Mouse (Mus musculus) liver, embryonic 15.5 days (tissue): Measurements from ENCODE around the gene Olfr1393. TPM values are rescaled to one million over a fixed set of nuclear protein-coding genes. Genes with fewer than 3 reads are reported as not detected.
"Not testable (repeated sequence)": the region's sequence is repeated elsewhere in the genome, so short reads cannot be mapped to it uniquely, and the experiment has no call there.

ENCODE experiments used
- ATAC-seq: fragments of 200-750 bp; cut with Nextera tagmentation; 2 replicates; pipeline ENCODE4 v1.8.0; 2017; ENCODE audit warnings: moderate number of reproducible peaks, mild to moderate bottlenecking, moderate library complexity; ENCODE audit not compliant: insufficient read depth
- H3K27ac ChIP-seq: fragments of 300-500 bp; sonication (generic); replicated peaks from 2 replicates; pipeline ENCODE4 v1.5.1; 2015; ENCODE audit warnings: mild to moderate bottlenecking, inconsistent platforms
- H3K27me3 ChIP-seq: fragments of 300-500 bp; sonication (generic); 2 replicates; pipeline ENCODE4 v1.6.1; 2015; ENCODE audit warnings: mild to moderate bottlenecking, inconsistent platforms
- H3K36me3 ChIP-seq: fragments of 300-500 bp; sonication (generic); replicated peaks from 2 replicates; pipeline ENCODE4 v1.6.1; 2015; ENCODE audit warnings: moderate library complexity, mild to moderate bottlenecking, inconsistent platforms
- H3K4me1 ChIP-seq: fragments of 300-500 bp; sonication (generic); replicated peaks from 2 replicates; pipeline ENCODE4 v1.6.1; 2015; ENCODE audit warnings: inconsistent platforms
- H3K4me2 ChIP-seq: fragments of 300-500 bp; sonication (generic); 2 replicates; pipeline ENCODE4 v1.6.1; 2015; ENCODE audit warnings: moderate library complexity, mild to moderate bottlenecking, inconsistent platforms
- H3K4me3 ChIP-seq: fragments of 300-500 bp; sonication (generic); replicated peaks from 2 replicates; pipeline ENCODE4 v1.5.1; 2015; ENCODE audit warnings: mild to moderate bottlenecking, inconsistent platforms
- H3K9ac ChIP-seq: fragments of 300-500 bp; sonication (generic); 2 replicates; pipeline ENCODE4 v1.6.1; 2015; ENCODE audit warnings: moderate library complexity, mild to moderate bottlenecking, inconsistent platforms
- H3K9me3 ChIP-seq: fragments of 300-500 bp; sonication (generic); replicated peaks from 2 replicates; pipeline ENCODE4 v1.6.1; 2016; ENCODE audit warnings: inconsistent platforms
- WGBS: fragments of 180-500 bp; shearing (Covaris S2); methylation state at CpG from one replicate; pipeline ENCODE4 v1.1.7; 2015; ENCODE audit warnings: mixed read lengths; ENCODE audit not compliant: insufficient replicate concordance; 5-methylcytosine and 5-hydroxymethylcytosine counted together
- polyA plus RNA-seq: library from polyadenylated mRNA; unstranded; fragments of >200 nt; fragmentation: Nextera tagmentation; extraction: Ambion mirVana; gene quantifications from 2 replicates; pipeline ENCODE4 v1.2.1, GENCODE M21; 2015

The Olfr1393 gene
- polyA plus RNA-seq, 1 experiment from 2014 or later: not detected

- H3K4me3 ChIP-seq: no peak overlapping the region
- no peak overlapping the region for H3K4me2 ChIP-seq
- H3K4me1 ChIP-seq: peaks cover 30% of the 10 kb centered on the region
- H3K9me3 ChIP-seq: no peaks in the 10 kb centered on the region
- H3K27ac ChIP-seq: peak overlapping the region; percentile 41
- 65% methylated on average over 6 of the region's 6 CpGs for WGBS
- ATAC-seq: peak; percentile 54; the same call in 1 of the 2 replicates
- peaks cover 43% of the 10 kb centered on the region for H3K36me3 ChIP-seq
- H3K9ac ChIP-seq: no peak overlapping the region
- H3K27me3 ChIP-seq: no peaks in the 10 kb centered on the region
Observed at GRCm38 (mm10) chr11:49266671-49267070, 11.4 kb upstream of the Olfr1393 start.

DNA sequence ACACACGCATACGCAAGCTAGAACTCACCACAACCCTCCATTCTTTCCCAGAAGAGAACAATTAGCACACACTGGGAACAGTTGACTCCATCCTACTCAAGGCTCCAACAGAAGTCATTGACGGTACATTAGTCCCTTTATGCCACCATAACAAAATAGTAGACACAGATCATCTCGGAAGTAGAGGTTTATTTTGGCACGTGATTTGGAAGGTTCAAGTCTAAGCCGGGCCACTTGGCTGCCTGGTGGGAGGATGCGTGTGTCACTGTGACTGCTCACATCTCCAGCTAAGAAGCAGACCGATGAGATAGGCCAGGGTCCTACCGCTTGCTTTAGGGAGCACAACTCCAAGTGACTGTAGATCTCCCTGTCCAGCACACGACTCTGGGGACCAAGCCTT, 10.8 kb upstream of the Olfr1393 start:
- WGBS: 77% methylated on average over 10 of the region's 10 CpGs
- Histone ChIP-seq H3K9me3 (no peaks in the 10 kb centered on the region), H3K4me1 (peaks cover 27% of the 10 kb centered on the region), H3K9ac (no peak overlapping the region), H3K27me3 (no peaks in the 10 kb centered on the region), H3K27ac (peak overlapping the region; percentile 53; the same call in 1 of the 2 replicates), H3K4me2 (no peak overlapping the region), H3K4me3 (no peak overlapping the region), H3K36me3 (peaks cover 37% of the 10 kb centered on the region)
- no peak for ATAC-seq

DNA sequence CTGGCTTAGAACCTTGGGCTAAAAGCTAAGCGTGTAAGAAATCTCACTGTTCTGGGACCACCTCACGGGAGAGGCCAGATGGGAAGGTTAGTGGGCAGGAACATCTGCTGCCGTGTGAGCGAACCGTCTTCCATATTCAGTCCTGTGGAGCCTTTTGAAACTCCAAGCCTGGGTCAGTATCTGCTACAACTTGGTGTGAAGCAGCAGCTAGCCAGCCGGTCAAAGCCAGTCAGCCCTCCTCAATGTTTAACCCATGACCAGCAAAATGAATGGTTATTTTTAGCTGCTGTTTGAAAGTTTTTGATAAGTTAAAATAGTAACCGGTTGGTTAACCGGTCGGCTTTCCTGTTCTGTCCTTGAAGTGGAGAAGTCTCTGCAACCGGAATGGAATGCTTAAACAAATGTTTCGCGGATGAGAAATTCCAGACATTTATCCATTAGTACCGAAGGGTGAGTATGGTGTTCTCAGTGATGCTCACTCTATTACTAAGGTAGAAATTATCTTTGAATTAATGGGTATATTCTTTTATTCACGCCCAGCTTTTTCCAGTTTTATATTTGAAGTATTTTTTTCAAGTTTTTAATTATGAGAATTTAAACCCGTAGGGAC, 10.0 kb upstream of the Olfr1393 start:
- H3K27me3 ChIP-seq: no peaks in the 10 kb centered on the region
- H3K9ac ChIP-seq: no peak overlapping the region
- H3K4me3 ChIP-seq: no peak overlapping the region
- peak overlapping the region; percentile 11; the same call in 1 of the 2 replicates for H3K27ac ChIP-seq
- H3K4me2 ChIP-seq: no peak overlapping the region
- WGBS: 71% methylated on average over 15 of the region's 15 CpGs
- ATAC-seq: no peak
- peaks cover 27% of the 10 kb centered on the region for H3K4me1 ChIP-seq
- H3K36me3 ChIP-seq: peaks cover 30% of the 10 kb centered on the region
- no peaks in the 10 kb centered on the region for H3K9me3 ChIP-seq

DNA sequence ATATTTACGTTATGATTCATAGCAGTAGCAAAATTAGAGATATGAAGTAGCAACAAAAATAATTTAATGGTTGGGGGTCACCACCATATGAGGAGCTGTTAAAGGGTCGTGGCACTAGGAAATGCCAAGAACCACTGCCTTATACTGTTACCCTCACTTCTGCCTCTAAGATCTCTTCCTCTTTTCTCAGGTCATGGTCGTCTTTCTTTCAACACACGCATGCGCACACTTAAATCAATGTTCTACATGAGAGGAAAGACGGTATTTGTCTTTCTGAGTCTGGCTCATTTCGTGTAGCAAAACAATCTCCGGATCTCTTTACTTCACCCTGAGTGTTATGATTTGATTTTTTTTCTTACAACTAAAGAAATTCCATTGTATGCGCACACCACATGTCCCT, 8.3 kb upstream of the Olfr1393 start:
- H3K4me3 ChIP-seq: no peak overlapping the region
- 68% methylated on average over 9 of the region's 9 CpGs for WGBS
- no peak overlapping the region for H3K4me2 ChIP-seq
- H3K36me3 ChIP-seq: peaks cover 13% of the 10 kb centered on the region
- H3K27me3 ChIP-seq: no peaks in the 10 kb centered on the region
- H3K4me1 ChIP-seq: peaks cover 18% of the 10 kb centered on the region
- no peak overlapping the region for H3K9ac ChIP-seq
- no peak overlapping the region for H3K27ac ChIP-seq
- no peaks in the 10 kb centered on the region for H3K9me3 ChIP-seq
- no peak for ATAC-seq

DNA sequence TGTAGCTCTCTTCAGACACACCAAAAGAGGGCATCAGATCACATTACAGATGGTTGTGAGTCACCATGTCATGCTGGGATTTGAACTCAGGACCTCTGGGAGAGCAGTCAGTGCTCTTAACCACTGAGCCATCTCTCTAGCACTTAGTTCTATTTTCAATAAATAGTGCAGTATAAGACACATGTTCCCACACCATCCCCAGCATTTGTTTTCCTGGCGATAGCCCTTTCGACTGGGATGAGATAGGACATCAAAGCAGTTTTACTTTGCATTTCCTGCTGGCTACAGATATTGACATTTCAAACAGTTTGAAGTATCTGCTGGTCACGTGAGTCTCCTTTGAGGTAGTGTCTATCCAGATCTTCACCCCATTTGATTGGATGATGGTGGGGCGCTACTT, 7.7 kb upstream of the Olfr1393 start:
- no peak overlapping the region for H3K9ac ChIP-seq
- ATAC-seq: no peak
- no peak overlapping the region for H3K4me2 ChIP-seq
- 69% methylated on average over 4 of the region's 4 CpGs for WGBS
- H3K9me3 ChIP-seq: no peaks in the 10 kb centered on the region
- H3K36me3 ChIP-seq: 0 out of 2 replicates have a peak, but pooled peaks cover 7% of the 10 kb centered on the region
- no peak overlapping the region for H3K27ac ChIP-seq
- no peak overlapping the region for H3K4me3 ChIP-seq
- peaks cover 18% of the 10 kb centered on the region for H3K4me1 ChIP-seq
- no peaks in the 10 kb centered on the region for H3K27me3 ChIP-seq

- no peak for ATAC-seq
- no peak overlapping the region for H3K9ac ChIP-seq
Observed at GRCm38 (mm10) chr11:49271334-49271733, 6.8 kb upstream of the Olfr1393 start.

GRCm38 (mm10) chr11:49273834-49274519, 4.1 kb upstream of the Olfr1393 start:
- Histone ChIP-seq H3K4me1 (no peaks in the 10 kb centered on the region), H3K4me3 (no peak overlapping the region), H3K4me2 (no peak overlapping the region), H3K27me3 (no peaks in the 10 kb centered on the region), H3K9ac (no peak overlapping the region), H3K27ac (no peak overlapping the region), H3K9me3 (no peaks in the 10 kb centered on the region), H3K36me3 (no peaks in the 10 kb centered on the region)
- WGBS: 53% methylated on average over 11 of the region's 11 CpGs
- ATAC-seq: no peak

More at GRCm38 (mm10) chr11:49271334-49271733, 6.8 kb upstream of the Olfr1393 start:
- H3K4me2 ChIP-seq: no peak overlapping the region
- H3K4me3 ChIP-seq: no peak overlapping the region
- no peak overlapping the region for H3K27ac ChIP-seq
- peaks cover 12% of the 10 kb centered on the region for H3K4me1 ChIP-seq
- 29% methylated on average over 7 of the region's 7 CpGs for WGBS
- H3K9me3 ChIP-seq: no peaks in the 10 kb centered on the region
- 0 out of 2 replicates have a peak, but pooled peaks cover under 1% of the 10 kb centered on the region for H3K36me3 ChIP-seq
- H3K27me3 ChIP-seq: no peaks in the 10 kb centered on the region

DNA sequence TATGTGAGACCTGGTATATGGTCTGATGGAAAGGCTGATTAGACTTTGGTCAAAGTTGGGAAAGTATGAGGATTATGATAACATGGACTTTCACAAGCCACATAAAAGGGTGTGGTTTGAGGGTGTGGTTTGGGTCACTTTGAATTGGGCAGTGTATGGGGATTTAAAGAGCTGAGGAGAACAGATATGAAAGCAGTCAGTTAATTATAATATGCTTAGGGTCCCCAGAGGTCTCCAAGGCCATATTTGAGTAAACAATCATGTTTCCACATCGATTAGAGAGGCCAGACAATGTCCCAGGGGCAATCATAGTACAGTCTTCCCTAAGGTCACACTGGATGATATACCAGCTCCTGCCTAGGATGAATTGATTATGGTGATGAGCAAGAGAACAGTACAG, 6.9 kb downstream of the Olfr1393 start, which contains the start of gene Olfr1392:
TSS of gene Olfr1392 (plus strand) at position 301 of the 400 bp plus-strand sequence.
- not testable (repeated sequence) for H3K27me3 ChIP-seq, H3K27ac ChIP-seq, H3K36me3 ChIP-seq, ATAC-seq, H3K4me2 ChIP-seq, H3K9ac ChIP-seq, H3K9me3 ChIP-seq, H3K4me1 ChIP-seq, H3K4me3 ChIP-seq
- WGBS: 38% methylated on average over 1 of the region's 1 CpGs

DNA sequence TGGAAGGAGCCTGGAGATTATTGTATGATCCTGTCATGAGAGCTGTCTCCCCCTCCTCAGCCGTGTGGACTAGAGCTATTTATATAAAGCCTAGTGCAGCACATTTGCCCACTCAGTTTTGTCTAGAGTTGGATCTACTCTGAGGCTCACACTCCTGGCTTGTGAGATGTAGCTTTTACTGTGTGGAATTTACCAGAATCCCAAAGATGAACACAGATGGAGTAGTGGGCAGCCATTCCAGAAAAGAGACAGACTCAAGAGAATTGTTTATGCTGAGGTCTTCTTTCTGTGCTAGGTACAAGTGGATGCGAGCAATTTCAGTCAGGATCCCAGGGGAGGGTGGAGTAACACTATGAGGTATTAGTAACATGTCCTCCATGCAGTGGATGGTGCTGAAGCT, 9.1 kb downstream of the Olfr1393 start:
- Histone ChIP-seq H3K4me1 (no peaks in the 10 kb centered on the region), H3K4me3 (no peak overlapping the region), H3K9me3 (no peaks in the 10 kb centered on the region), H3K36me3 (no peaks in the 10 kb centered on the region), H3K27me3 (no peaks in the 10 kb centered on the region), H3K27ac (no peak overlapping the region), H3K9ac (no peak overlapping the region), H3K4me2 (no peak overlapping the region)
- WGBS: 49% methylated on average over 2 of the region's 2 CpGs
- ATAC-seq: no peak

DNA sequence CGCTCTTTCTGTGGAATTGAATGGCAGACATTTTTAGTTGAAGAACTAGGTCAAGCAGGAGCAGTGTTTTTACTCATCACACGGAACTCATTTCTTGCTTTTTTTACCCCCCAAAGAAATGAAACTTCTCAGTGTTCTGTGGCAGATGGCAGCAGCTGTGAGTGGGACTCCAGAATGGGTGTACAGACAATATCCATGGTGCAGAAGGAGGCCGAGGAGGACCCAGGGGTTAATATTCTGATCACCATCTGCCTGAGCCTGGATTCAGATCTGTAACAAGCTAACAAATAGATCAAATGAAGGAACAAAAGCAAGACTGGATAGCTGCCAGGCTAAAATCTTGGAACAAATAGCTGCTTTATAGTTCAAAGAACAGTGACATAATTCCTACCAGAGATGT, 14.7 kb downstream of the Olfr1393 start:
- H3K4me2 ChIP-seq: no peak overlapping the region
- H3K27me3 ChIP-seq: no peaks in the 10 kb centered on the region
- H3K36me3 ChIP-seq: no peaks in the 10 kb centered on the region
- 62% methylated on average over 3 of the region's 3 CpGs for WGBS
- no peak overlapping the region for H3K4me3 ChIP-seq
- no peak overlapping the region for H3K27ac ChIP-seq
- no peak overlapping the region for H3K9ac ChIP-seq
- no peaks in the 10 kb centered on the region for H3K9me3 ChIP-seq
- ATAC-seq: no peak
- H3K4me1 ChIP-seq: no peaks in the 10 kb centered on the region

DNA sequence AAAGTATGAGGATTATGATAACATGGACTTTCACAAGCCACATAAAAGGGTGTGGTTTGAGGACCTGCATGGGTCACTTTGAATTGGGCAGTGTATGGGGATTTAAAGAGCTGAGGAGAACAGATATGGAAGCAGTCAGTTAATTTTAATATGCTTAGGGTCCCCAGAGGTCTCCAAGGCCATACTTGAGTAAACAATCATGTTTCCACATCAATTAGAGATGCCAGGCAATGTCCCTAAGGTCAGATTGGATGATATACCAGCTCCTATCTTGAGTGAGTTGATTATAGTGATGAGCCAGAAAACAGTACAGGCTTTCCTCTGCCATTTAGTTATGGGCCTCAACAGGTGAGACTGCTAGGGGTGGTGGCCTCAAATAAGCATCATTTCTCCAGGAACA, 26.3 kb downstream of the Olfr1393 start, which contains the start of gene Olfr10:
TSS of gene Olfr10 (plus strand) at position 301 of the 400 bp plus-strand sequence.
- Histone ChIP-seq H3K27ac (no peak within 1 kb of the TSS), H3K9ac (no peak within 1 kb of the TSS), H3K27me3 (no peaks in the 10 kb centered on the region), H3K36me3 (no peaks in the 10 kb centered on the region), H3K9me3 (no peaks in the 10 kb centered on the region), H3K4me2 (no peak within 1 kb of the TSS), H3K4me3 (no peak within 1 kb of the TSS), H3K4me1 (no peaks in the 10 kb centered on the region)
- ATAC-seq: no peak
